Mouse (Mus musculus) intestine, embryonic 14.5 days (tissue): Measurements from ENCODE around the gene Stat5b. TPM values are rescaled to one million over a fixed set of nuclear protein-coding genes. Genes with fewer than 3 reads are reported as not detected.
A peak's percentile ranks its signal among the peaks of the same experiment; 100 is the strongest.

Source experiments
- ATAC-seq: fragments of 200-750 bp; cut with Nextera tagmentation; replicated peaks from 2 replicates; pipeline ENCODE4 v1.8.0; 2017; ENCODE audit warnings: low read depth, moderate number of reproducible peaks, moderate TSS enrichment, moderate library complexity; ENCODE audit not compliant: low FRiP score, low TSS enrichment
- DNase-seq: peaks from one replicate; pipeline ENCODE4 v3.0.0-alpha.2; 2018; ENCODE audit warnings: low spot score
- H3K27ac ChIP-seq: fragments of 300-500 bp; sonication (generic); 2 replicates; pipeline ENCODE4 v1.5.1; 2014; ENCODE audit warnings: low read depth, mild to moderate bottlenecking, control low read depth
- H3K27me3 ChIP-seq: fragments of 300-500 bp; sonication (generic); replicated peaks from 2 replicates; pipeline ENCODE4 v1.6.1; 2014; ENCODE audit warnings: low read length, control low read depth; ENCODE audit not compliant: control insufficient read depth, insufficient read depth
- H3K36me3 ChIP-seq: fragments of 300-500 bp; sonication (generic); 2 replicates; pipeline ENCODE4 v1.6.1; 2014; ENCODE audit warnings: low read length, control low read depth; ENCODE audit not compliant: control insufficient read depth, insufficient read depth
- H3K4me1 ChIP-seq: fragments of 300-500 bp; sonication (generic); replicated peaks from 2 replicates; pipeline ENCODE4 v1.6.1; 2014; ENCODE audit warnings: low read length, control low read depth, mixed read lengths; ENCODE audit not compliant: control insufficient read depth, insufficient read depth
- H3K4me2 ChIP-seq: fragments of 300-500 bp; sonication (generic); 2 replicates; pipeline ENCODE4 v1.6.1; 2014; ENCODE audit warnings: low read length
- H3K4me3 ChIP-seq: fragments of 300-500 bp; sonication (generic); 2 replicates; pipeline ENCODE4 v1.5.1; 2014; ENCODE audit warnings: low read depth, low read length, control low read depth, mixed read lengths
- H3K9ac ChIP-seq: fragments of 300-500 bp; sonication (generic); 2 replicates; pipeline ENCODE4 v1.6.1; 2014; ENCODE audit warnings: mild to moderate bottlenecking, low read length
- H3K9me3 ChIP-seq: fragments of 300-500 bp; sonication (generic); 2 replicates; pipeline ENCODE4 v1.6.1; 2016; ENCODE audit warnings: low read length, control low read depth; ENCODE audit not compliant: control insufficient read depth
- WGBS: fragments of 180-500 bp; shearing (Covaris S2); extraction: QIAGEN DNeasy Blood & Tissue Kit; methylation state at CpG from one replicate; pipeline ENCODE4 v1.1.7; 2014; 5-methylcytosine and 5-hydroxymethylcytosine counted together
- polyA plus RNA-seq: library from polyadenylated mRNA; unstranded; fragments of >200 nt; fragmentation: Nextera tagmentation; extraction: Ambion mirVana; gene quantifications from 2 replicates; pipeline ENCODE4 v1.2.1, GENCODE M21; 2014

Stat5b gene
- polyA plus RNA-seq, 1 experiment from 2014 or later = 27.8 TPM

GRCm38 (mm10) chr11:100891256-100892123, 41.0 kb upstream of the Stat5b start:
- Histone ChIP-seq H3K4me2 (no peak overlapping the region), H3K9ac (no peak overlapping the region)

GRCm38 (mm10) chr11:100890481-100890880, 40.0 kb upstream of the Stat5b start:
- no peak overlapping the region for H3K27ac ChIP-seq
- H3K4me2 ChIP-seq = no peak overlapping the region
- H3K36me3 ChIP-seq = peaks cover 21% of the 10 kb centered on the region; the same call in 1 of the 2 replicates
- WGBS = 92% methylated on average over 6 of the region's 6 CpGs
- no peak for DNase-seq
- H3K4me3 ChIP-seq = no peak overlapping the region
- H3K4me1 ChIP-seq = no peaks in the 10 kb centered on the region; the same call in 1 of the 2 replicates
- no peak for ATAC-seq
- H3K27me3 ChIP-seq = no peaks in the 10 kb centered on the region
- H3K9ac ChIP-seq = no peak overlapping the region
- H3K9me3 ChIP-seq = no peaks in the 10 kb centered on the region

More at GRCm38 (mm10) chr11:100891256-100892123, 41.0 kb upstream of the Stat5b start:
- Histone ChIP-seq H3K27me3 (no peaks in the 10 kb centered on the region), H3K4me1 (no peaks in the 10 kb centered on the region), H3K4me3 (no peak overlapping the region), H3K36me3 (peaks cover 21% of the 10 kb centered on the region; the same call in 1 of the 2 replicates), H3K27ac (no peak overlapping the region), H3K9me3 (no peaks in the 10 kb centered on the region)
- 55% methylated on average over 15 of the region's 15 CpGs for WGBS
- ATAC-seq (no peak), DNase-seq (no peak)

GRCm38 (mm10) chr11:100888348-100888820, 37.9 kb upstream of the Stat5b start:
- H3K9me3 ChIP-seq = no peaks in the 10 kb centered on the region
- no peak overlapping the region for H3K4me3 ChIP-seq
- WGBS = 52% methylated on average over 10 of the region's 10 CpGs
- no peaks in the 10 kb centered on the region; the same call in 1 of the 2 replicates for H3K4me1 ChIP-seq
- ATAC-seq (no peak), DNase-seq (no peak)
- peaks cover 21% of the 10 kb centered on the region; the same call in 1 of the 2 replicates for H3K36me3 ChIP-seq
- H3K27me3 ChIP-seq = no peaks in the 10 kb centered on the region
- no peak overlapping the region for H3K9ac ChIP-seq
- no peak overlapping the region for H3K4me2 ChIP-seq
- H3K27ac ChIP-seq = no peak overlapping the region

GRCm38 (mm10) chr11:100887764-100888163, 37.2 kb upstream of the Stat5b start:
- peaks cover 21% of the 10 kb centered on the region; the same call in 1 of the 2 replicates for H3K36me3 ChIP-seq
- H3K27me3 ChIP-seq = no peaks in the 10 kb centered on the region
- H3K9me3 ChIP-seq = no peaks in the 10 kb centered on the region
- DNase-seq = no peak
- H3K4me2 ChIP-seq = no peak overlapping the region
- H3K4me3 ChIP-seq = no peak overlapping the region
- H3K9ac ChIP-seq = no peak overlapping the region
- WGBS = 70% methylated on average over 3 of the region's 3 CpGs
- no peaks in the 10 kb centered on the region; the same call in 1 of the 2 replicates for H3K4me1 ChIP-seq
- ATAC-seq = no peak
- no peak overlapping the region for H3K27ac ChIP-seq

- H3K36me3 ChIP-seq = peaks cover 18% of the 10 kb centered on the region; the same call in 1 of the 2 replicates
- H3K4me1 ChIP-seq = no peaks in the 10 kb centered on the region; the same call in 1 of the 2 replicates
- H3K27me3 ChIP-seq = no peaks in the 10 kb centered on the region
- no peak overlapping the region for H3K4me2 ChIP-seq
- H3K9me3 ChIP-seq = no peaks in the 10 kb centered on the region
- H3K9ac ChIP-seq = no peak overlapping the region
- no peak overlapping the region; the same call in 1 of the 2 replicates for H3K27ac ChIP-seq
- H3K4me3 ChIP-seq = no peak overlapping the region
- 75% methylated on average over 4 of the region's 4 CpGs for WGBS
- ATAC-seq (no peak), DNase-seq (no peak)
Measured at GRCm38 (mm10) chr11:100887236-100887635, 36.7 kb upstream of the Stat5b start.

- Histone ChIP-seq H3K4me1 (no peaks in the 10 kb centered on the region; the same call in 1 of the 2 replicates), H3K27ac (no peak overlapping the region; the same call in 1 of the 2 replicates), H3K9ac (no peak overlapping the region), H3K36me3 (peaks cover 18% of the 10 kb centered on the region; the same call in 1 of the 2 replicates), H3K27me3 (no peaks in the 10 kb centered on the region), H3K4me3 (no peak overlapping the region), H3K4me2 (no peak overlapping the region; the same call in 1 of the 2 replicates), H3K9me3 (no peaks in the 10 kb centered on the region)
- DNase-seq (no peak), ATAC-seq (peak; percentile 73)
- 36% methylated on average over 8 of the region's 8 CpGs for WGBS
Measured at GRCm38 (mm10) chr11:100886188-100886740, 35.7 kb upstream of the Stat5b start.

GRCm38 (mm10) chr11:100885472-100885871, 34.9 kb upstream of the Stat5b start:
- no peak overlapping the region; the same call in 1 of the 2 replicates for H3K27ac ChIP-seq
- no peak for ATAC-seq
- no peak overlapping the region for H3K4me3 ChIP-seq
- peaks cover 18% of the 10 kb centered on the region; the same call in 1 of the 2 replicates for H3K36me3 ChIP-seq
- no peaks in the 10 kb centered on the region for H3K27me3 ChIP-seq
- H3K9me3 ChIP-seq = no peaks in the 10 kb centered on the region
- DNase-seq = no peak
- H3K4me2 ChIP-seq = no peak overlapping the region
- H3K4me1 ChIP-seq = no peaks in the 10 kb centered on the region; the same call in 1 of the 2 replicates
- no peak overlapping the region for H3K9ac ChIP-seq

GRCm38 (mm10) chr11:100883640-100884039, 33.1 kb upstream of the Stat5b start:
- Histone ChIP-seq H3K4me2 (no peak overlapping the region), H3K4me3 (no peak overlapping the region), H3K4me1 (no peaks in the 10 kb centered on the region; the same call in 1 of the 2 replicates), H3K27ac (no peak overlapping the region), H3K9me3 (no peaks in the 10 kb centered on the region), H3K27me3 (no peaks in the 10 kb centered on the region), H3K9ac (no peak overlapping the region), H3K36me3 (peaks cover 14% of the 10 kb centered on the region; the same call in 1 of the 2 replicates)
- DNase-seq (no peak), ATAC-seq (no peak)
- WGBS = 93% methylated on average over 10 of the region's 10 CpGs
